Mouse (Mus musculus): ENCODE measurements around the gene Glp2r. TPM values are rescaled to one million over a fixed set of nuclear protein-coding genes. Genes with fewer than 3 reads are reported as not detected.

Gene Glp2r
- polyA plus RNA-seq, 1 experiment from 2014 or later = 0.18 TPM

- Histone ChIP-seq H3K4me3 (no peak overlapping the region), H3K9ac (no peak overlapping the region), H3K9me3 (replicated peaks) (no peaks in the 10 kb centered on the region), H3K4me1 (peaks cover 9% of the 10 kb centered on the region; the same call in 1 of the 2 replicates), H3K27me3 (replicated peaks) (no peaks in the 10 kb centered on the region), H3K27ac (no peak overlapping the region), H3K4me2 (no peak overlapping the region), H3K36me3 (no peaks in the 10 kb centered on the region)
- WGBS (ENCODE audit: insufficient replicate concordance) = 52% methylated on average over 8 of the region's 8 CpGs
- no peak for ATAC-seq
Measured at GRCm38 (mm10) chr11:67723231-67724013, 47.5 kb downstream of the Glp2r start.

- no peak overlapping the region for H3K9ac ChIP-seq
- WGBS (ENCODE audit: insufficient replicate concordance) = 45% methylated on average over 7 of the region's 7 CpGs
- no peaks in the 10 kb centered on the region for H3K36me3 ChIP-seq
- H3K4me2 ChIP-seq = no peak overlapping the region
- no peaks in the 10 kb centered on the region for H3K27me3 ChIP-seq (replicated peaks)
- H3K4me3 ChIP-seq = no peak overlapping the region
- no peak overlapping the region for H3K27ac ChIP-seq
- peaks cover 9% of the 10 kb centered on the region; the same call in 1 of the 2 replicates for H3K4me1 ChIP-seq
- no peaks in the 10 kb centered on the region for H3K9me3 ChIP-seq (replicated peaks)
- peak; percentile 74 for ATAC-seq
Measured at GRCm38 (mm10) chr11:67722399-67723156, 48.4 kb downstream of the Glp2r start.

DNA sequence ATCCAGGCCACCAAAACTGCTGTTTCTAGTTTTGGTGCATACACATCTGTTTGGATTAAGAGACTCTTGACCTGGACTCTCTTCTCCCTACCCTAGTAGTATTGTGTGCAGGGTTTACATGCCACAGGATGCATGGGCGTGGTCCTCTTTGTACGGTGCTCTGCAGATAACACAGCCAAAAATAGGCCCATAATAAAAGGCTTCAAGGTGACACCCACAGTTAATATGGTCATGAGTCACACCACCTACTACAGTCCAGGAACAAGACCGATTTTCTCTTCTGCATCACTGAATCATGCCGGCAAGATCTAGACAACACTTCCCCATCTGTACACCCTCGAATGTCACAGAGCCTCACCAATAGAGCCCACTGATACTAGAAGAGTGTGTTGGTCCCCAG is 49.5 kb downstream of the Glp2r start:
- H3K4me2 ChIP-seq = no peak overlapping the region
- no peak overlapping the region for H3K27ac ChIP-seq
- H3K4me1 ChIP-seq = peaks cover 9% of the 10 kb centered on the region; the same call in 1 of the 2 replicates
- no peak overlapping the region for H3K4me3 ChIP-seq
- no peaks in the 10 kb centered on the region for H3K9me3 ChIP-seq (replicated peaks)
- H3K36me3 ChIP-seq = no peaks in the 10 kb centered on the region
- no peaks in the 10 kb centered on the region for H3K27me3 ChIP-seq (replicated peaks)
- H3K9ac ChIP-seq = no peak overlapping the region
- ATAC-seq = no peak
- 57% methylated on average over 5 of the region's 5 CpGs for WGBS (ENCODE audit: insufficient replicate concordance)

DNA sequence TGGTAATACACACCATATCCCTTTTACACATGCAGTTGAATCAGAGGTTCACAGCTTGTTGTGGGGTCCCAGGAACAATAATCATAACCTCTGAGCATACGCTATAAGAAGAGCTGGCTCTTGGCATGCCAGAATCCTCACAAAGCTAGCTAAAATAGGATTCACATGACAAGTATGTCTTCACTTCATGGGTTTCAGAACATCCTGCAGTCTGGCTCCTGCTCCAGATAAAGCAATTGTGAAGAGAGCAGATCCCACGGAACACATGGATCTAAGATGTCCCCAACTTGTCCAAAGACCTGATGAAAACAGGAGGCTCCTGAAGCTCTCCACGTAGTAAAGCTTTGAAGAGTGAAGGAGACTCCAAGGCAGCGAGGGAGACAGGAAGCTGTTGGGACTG is 55.6 kb downstream of the Glp2r start:
- 45% methylated on average over 4 of the region's 4 CpGs for WGBS (ENCODE audit: insufficient replicate concordance)
- no peak for ATAC-seq
- H3K27me3 ChIP-seq (replicated peaks) = no peaks in the 10 kb centered on the region
- H3K4me2 ChIP-seq = no peak overlapping the region
- H3K9ac ChIP-seq = no peak overlapping the region
- H3K9me3 ChIP-seq (replicated peaks) = no peaks in the 10 kb centered on the region
- H3K4me1 ChIP-seq = no peaks in the 10 kb centered on the region
- no peak overlapping the region for H3K27ac ChIP-seq
- H3K4me3 ChIP-seq = no peak overlapping the region
- no peaks in the 10 kb centered on the region for H3K36me3 ChIP-seq

DNA sequence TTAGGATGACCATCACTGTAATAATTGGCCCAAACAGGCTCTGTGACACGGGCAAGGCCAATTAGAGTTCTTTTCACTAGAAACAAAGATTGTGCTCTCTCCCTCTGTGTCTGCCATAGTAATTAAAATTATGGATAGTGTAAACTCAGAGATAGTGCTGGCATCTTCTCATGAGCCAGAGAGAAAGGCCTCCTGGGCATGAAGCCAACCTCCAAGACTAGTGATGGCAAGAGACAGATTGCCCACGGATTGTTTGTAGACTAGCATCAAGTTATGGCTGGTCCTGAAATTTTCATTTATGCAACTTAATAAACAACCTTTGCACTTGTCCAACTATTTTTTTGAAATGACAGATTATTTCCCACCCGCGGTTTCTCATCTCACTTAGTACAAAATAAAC is 58.0 kb downstream of the Glp2r start:
- H3K4me1 ChIP-seq = no peaks in the 10 kb centered on the region
- ATAC-seq = no peak
- no peaks in the 10 kb centered on the region for H3K9me3 ChIP-seq (replicated peaks)
- H3K9ac ChIP-seq = no peak overlapping the region
- no peak overlapping the region for H3K4me2 ChIP-seq
- no peaks in the 10 kb centered on the region for H3K36me3 ChIP-seq
- H3K27me3 ChIP-seq (replicated peaks) = no peaks in the 10 kb centered on the region
- H3K27ac ChIP-seq = no peak overlapping the region
- 65% methylated on average over 4 of the region's 4 CpGs for WGBS (ENCODE audit: insufficient replicate concordance)
- H3K4me3 ChIP-seq = no peak overlapping the region

- Histone ChIP-seq H3K4me2 (no peak within 1 kb of the TSS), H3K9ac (no peak within 1 kb of the TSS), H3K4me3 (no peak within 1 kb of the TSS), H3K27me3 (replicated peaks) (no peaks in the 10 kb centered on the region), H3K36me3 (no peaks in the 10 kb centered on the region), H3K9me3 (replicated peaks) (no peaks in the 10 kb centered on the region), H3K27ac (no peak within 1 kb of the TSS), H3K4me1 (peaks cover 8% of the 10 kb centered on the region; the same call in 1 of the 2 replicates)
- WGBS (ENCODE audit: insufficient replicate concordance) = 40% methylated on average over 7 of the region's 7 CpGs
- ATAC-seq = no peak
Measured at GRCm38 (mm10) chr11:67694703-67695376, 76.1 kb downstream of the Glp2r start, which contains the start of gene Rcvrn. TSS of gene Rcvrn (plus strand) at chr11:67695326.

- Histone ChIP-seq H3K4me3 (no peak overlapping the region), H3K4me1 (no peaks in the 10 kb centered on the region), H3K9ac (no peak overlapping the region), H3K27ac (no peak overlapping the region), H3K9me3 (replicated peaks) (no peaks in the 10 kb centered on the region), H3K4me2 (no peak overlapping the region), H3K27me3 (replicated peaks) (no peaks in the 10 kb centered on the region), H3K36me3 (no peaks in the 10 kb centered on the region)
- no peak for ATAC-seq
- WGBS (ENCODE audit: insufficient replicate concordance) = 70% methylated on average over 2 of the region's 2 CpGs
Measured at GRCm38 (mm10) chr11:67686109-67686508, 84.8 kb downstream of the Glp2r start.

DNA sequence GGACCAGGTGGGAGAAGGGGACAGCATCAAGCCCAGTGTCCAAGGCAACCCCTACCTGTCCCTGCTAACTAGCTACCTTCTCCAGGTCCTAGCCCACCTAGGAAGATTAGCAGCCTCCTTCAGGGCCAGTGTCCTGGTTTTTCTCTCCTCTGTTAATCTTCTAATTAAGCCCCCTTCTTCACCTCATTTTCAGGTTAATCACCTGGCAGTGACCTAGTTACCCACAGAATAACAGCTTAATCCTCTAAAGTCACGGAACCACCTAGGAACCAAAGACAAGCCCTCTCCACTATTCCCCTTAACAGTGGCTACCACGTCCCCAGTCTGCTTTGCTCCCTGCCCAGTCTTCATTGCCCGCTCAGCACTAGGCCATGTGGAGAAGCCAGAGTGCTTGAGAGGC is 89.1 kb downstream of the Glp2r start:
- H3K27me3 ChIP-seq (replicated peaks) = no peaks in the 10 kb centered on the region

GRCm38 (mm10) chr11:67679930-67680329 is 91.0 kb downstream of the Glp2r start:
- H3K4me1 ChIP-seq = no peaks in the 10 kb centered on the region
- WGBS (ENCODE audit: insufficient replicate concordance) = 64% methylated on average over 2 of the region's 2 CpGs
- no peak overlapping the region for H3K9ac ChIP-seq
- no peak overlapping the region for H3K27ac ChIP-seq
- no peak overlapping the region for H3K4me2 ChIP-seq
- no peak for ATAC-seq
- H3K4me3 ChIP-seq = no peak overlapping the region
- H3K9me3 ChIP-seq (replicated peaks) = no peaks in the 10 kb centered on the region
- H3K36me3 ChIP-seq = no peaks in the 10 kb centered on the region
- H3K27me3 ChIP-seq (replicated peaks) = no peaks in the 10 kb centered on the region

More for the DNA sequence above, 89.1 kb downstream of the Glp2r start:
- Histone ChIP-seq H3K4me3 (no peak overlapping the region), H3K36me3 (no peaks in the 10 kb centered on the region), H3K4me1 (no peaks in the 10 kb centered on the region), H3K9ac (no peak overlapping the region), H3K9me3 (replicated peaks) (no peaks in the 10 kb centered on the region), H3K4me2 (no peak overlapping the region), H3K27ac (no peak overlapping the region)
- ATAC-seq = no peak
- 68% methylated on average over 3 of the region's 3 CpGs for WGBS (ENCODE audit: insufficient replicate concordance)

DNA sequence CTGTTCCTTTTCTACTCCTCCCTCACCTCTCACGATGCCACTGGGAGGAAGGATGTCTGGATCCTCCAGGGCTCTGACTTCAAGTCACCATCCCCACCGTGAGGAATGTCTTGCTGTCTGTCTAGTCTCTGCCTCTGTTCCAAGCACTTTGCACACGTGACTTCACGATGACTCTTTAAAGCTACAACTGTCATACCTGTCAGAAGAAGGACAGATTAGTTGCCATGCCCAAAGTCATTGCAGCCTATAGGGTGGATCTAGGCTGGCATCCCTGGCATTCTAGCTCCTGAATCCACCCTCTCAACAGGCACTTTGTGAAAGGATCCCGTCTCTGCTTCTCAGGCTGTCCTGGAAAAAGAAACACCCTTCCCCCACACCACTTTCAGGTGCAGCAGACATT is 91.7 kb downstream of the Glp2r start:
- no peak overlapping the region for H3K4me2 ChIP-seq
- no peak overlapping the region for H3K4me3 ChIP-seq
- no peaks in the 10 kb centered on the region for H3K36me3 ChIP-seq
- H3K4me1 ChIP-seq = no peaks in the 10 kb centered on the region
- 56% methylated on average over 5 of the region's 5 CpGs for WGBS (ENCODE audit: insufficient replicate concordance)
- no peaks in the 10 kb centered on the region for H3K27me3 ChIP-seq (replicated peaks)
- ATAC-seq = no peak
- H3K27ac ChIP-seq = no peak overlapping the region
- H3K9me3 ChIP-seq (replicated peaks) = no peaks in the 10 kb centered on the region
- no peak overlapping the region for H3K9ac ChIP-seq

GRCm38 (mm10) chr11:67675562-67676540 is 95.1 kb downstream of the Glp2r start:
- Histone ChIP-seq H3K36me3 (no peaks in the 10 kb centered on the region), H3K27me3 (replicated peaks) (no peaks in the 10 kb centered on the region), H3K9me3 (replicated peaks) (no peaks in the 10 kb centered on the region), H3K4me1 (no peaks in the 10 kb centered on the region), H3K9ac (no peak overlapping the region), H3K4me2 (no peak overlapping the region), H3K27ac (no peak overlapping the region), H3K4me3 (no peak overlapping the region)
- 31% methylated on average over 12 of the region's 12 CpGs for WGBS (ENCODE audit: insufficient replicate concordance)
- no peak for ATAC-seq

All from liver, embryonic 12.5 days (tissue).